Mouse (Mus musculus) heart, postnatal 4 days (tissue): ENCODE data around the gene Slc27a1. TPM values are rescaled to one million over a fixed set of nuclear protein-coding genes. Genes with fewer than 3 reads are reported as not detected.
A peak's percentile ranks its signal among the peaks of the same experiment; 100 is the strongest.

Experiments used
- DNase-seq: peaks from one replicate; pipeline ENCODE4 v3.0.0; 2021
- total RNA-seq, 2 experiments: library from RNA; stranded (reverse); gene quantifications; 2 replicates each; pipeline ENCODE4 v1.2.3; 2021

Slc27a1 gene
- total RNA-seq, result 10 to 100 TPM; 77.0 to 80.3 TPM

- peak; percentile 91 for DNase-seq
These were observed at the start of gene Slc27a1 for GRCm38 (mm10) chr8:71568387-71568937. Gene Slc27a1 (plus strand): TSS chr8:71568882.

- DNase-seq, result peak; percentile 82
These were observed 49.5 kb upstream of the Slc27a1 start for GRCm38 (mm10) chr8:71519037-71519825.

GRCm38 (mm10) chr8:71521634-71522033 lies 47.0 kb upstream of the Slc27a1 start:
- DNase-seq, result peak; percentile 99

GRCm38 (mm10) chr8:71525226-71526050 lies 43.2 kb upstream of the Slc27a1 start, which contains the start of gene Ccdc194:
Gene Ccdc194 (minus strand): TSS chr8:71525711.
- no peak for DNase-seq

- DNase-seq, result peak; percentile 29
These were observed 42.4 kb upstream of the Slc27a1 start for GRCm38 (mm10) chr8:71526272-71526671.

GRCm38 (mm10) chr8:71527162-71527870 lies 41.4 kb upstream of the Slc27a1 start:
- DNase-seq, result peak; percentile 36

- DNase-seq, result peak; percentile 56
These were observed 40.2 kb upstream of the Slc27a1 start for GRCm38 (mm10) chr8:71528362-71529073.

GRCm38 (mm10) chr8:71530735-71531467 lies 37.8 kb upstream of the Slc27a1 start:
- DNase-seq, result peak; percentile 34

GRCm38 (mm10) chr8:71534263-71534810 lies 34.3 kb upstream of the Slc27a1 start:
- DNase-seq, result no peak

- no peak for DNase-seq
These were observed 33.0 kb upstream of the Slc27a1 start for GRCm38 (mm10) chr8:71535663-71536062.

- peak; percentile 87 for DNase-seq
These were observed 31.4 kb upstream of the Slc27a1 start, which contains the start of gene Bst2 for GRCm38 (mm10) chr8:71537028-71537867. Gene Bst2 (minus strand): TSS chr8:71537456.

- DNase-seq, result peak; percentile 96
These were observed 25.9 kb upstream of the Slc27a1 start, which contains the start of gene Mvb12a for GRCm38 (mm10) chr8:71542632-71543343. Gene Mvb12a (plus strand): TSS chr8:71542922.

- no peak for DNase-seq
These were observed 24.9 kb upstream of the Slc27a1 start for GRCm38 (mm10) chr8:71543755-71544154.

GRCm38 (mm10) chr8:71545053-71545452 lies 23.6 kb upstream of the Slc27a1 start:
- no peak for DNase-seq

- no peak for DNase-seq
These were observed 21.1 kb upstream of the Slc27a1 start for GRCm38 (mm10) chr8:71547590-71547989.

GRCm38 (mm10) chr8:71550754-71551153 lies 17.9 kb upstream of the Slc27a1 start:
- no peak for DNase-seq

- DNase-seq, result no peak
These were observed 15.9 kb upstream of the Slc27a1 start for GRCm38 (mm10) chr8:71552770-71553169.

GRCm38 (mm10) chr8:71554001-71554400 lies 14.7 kb upstream of the Slc27a1 start:
- DNase-seq, result no peak

- no peak for DNase-seq
These were observed 14.0 kb upstream of the Slc27a1 start for GRCm38 (mm10) chr8:71554644-71555043.
